Mouse (Mus musculus): ENCODE measurements at regions not wholly inside any gene's neighbourhood (a gene's known extent, or its start where the extent isn't known, plus 50 kb on each side); places are given as distances from the start of the nearest gene placed in this dataset.

- no peak for DNase-seq
Measured at GRCm38 (mm10) chr1:97555565-97555955, 106.3 kb downstream of the D1Ertd622e start.

DNA sequence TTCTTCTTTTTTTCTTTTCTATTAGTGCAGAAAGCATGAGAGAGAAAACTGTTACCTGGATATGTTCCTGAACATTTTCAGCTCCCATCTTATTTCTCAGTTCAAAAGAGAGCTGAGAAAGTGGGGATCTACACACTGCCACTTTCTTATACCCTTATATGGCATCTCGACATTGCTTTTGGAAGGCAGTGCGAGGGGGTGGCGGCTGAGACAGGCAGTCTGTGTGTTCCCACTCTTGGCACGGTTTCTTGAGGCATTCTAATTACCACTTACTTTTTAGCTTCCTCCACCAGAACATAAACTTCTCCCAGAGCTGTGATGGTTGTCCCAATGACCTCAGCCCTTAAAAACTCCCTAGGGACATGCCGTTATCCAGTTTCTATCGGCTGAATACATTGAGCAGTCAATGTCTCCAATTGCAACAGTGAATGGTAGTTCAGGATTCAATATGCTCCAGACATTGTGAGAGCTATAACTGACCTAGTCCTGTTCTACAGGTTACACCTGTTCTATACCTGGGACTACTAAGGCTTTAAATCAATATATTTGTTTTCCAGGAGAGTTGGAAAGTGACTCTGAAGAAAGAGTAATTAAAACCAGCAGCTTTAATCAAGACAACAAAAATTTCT is 106.8 kb downstream of the D1Ertd622e start:
- DNase-seq = no peak

DNA sequence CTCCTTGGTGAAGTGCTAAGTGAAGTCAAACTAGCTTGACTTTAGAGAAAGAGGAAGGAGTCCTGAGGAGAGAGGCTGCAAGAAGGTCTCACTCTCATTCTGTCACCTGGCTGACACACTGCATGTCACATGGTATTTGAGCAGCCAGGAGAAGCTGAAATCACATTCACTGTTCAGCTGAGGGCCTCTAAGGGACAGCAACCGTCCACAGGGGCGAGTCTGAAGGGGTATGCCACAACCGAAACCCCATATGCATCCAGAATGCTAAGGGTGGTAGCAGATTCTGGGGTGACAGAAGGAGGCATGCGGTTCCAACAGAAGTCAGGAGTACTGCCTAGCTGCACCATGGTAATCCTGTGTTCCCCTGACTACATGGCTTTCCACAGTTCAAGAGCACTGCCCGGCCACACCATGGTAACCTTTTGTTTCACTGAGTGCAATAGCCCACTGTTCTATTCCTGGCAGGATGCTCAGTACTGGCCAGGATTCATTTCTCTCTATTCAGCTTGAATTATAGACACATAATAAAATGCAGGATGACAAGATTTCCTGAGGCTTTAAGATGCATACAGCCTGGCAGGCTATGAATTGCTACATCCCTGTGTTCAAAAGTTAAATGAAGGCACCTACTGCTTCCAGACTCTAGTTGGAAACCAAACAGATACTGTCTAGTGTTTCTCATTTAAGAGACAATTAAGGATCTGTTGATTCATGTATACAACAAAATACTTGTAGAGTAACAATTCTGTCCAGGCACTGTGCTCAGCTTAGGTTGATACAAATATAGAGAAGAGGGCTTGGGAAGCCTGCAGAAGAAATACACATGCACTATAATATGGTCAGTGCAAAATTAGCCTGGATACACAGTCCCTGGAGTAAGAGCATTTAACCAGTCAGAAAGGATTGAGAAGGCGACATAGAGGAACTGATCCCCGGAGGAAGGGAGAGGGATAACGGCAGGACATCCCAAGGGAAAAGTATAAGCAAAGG is 108.1 kb downstream of the D1Ertd622e start:
- DNase-seq = no peak

DNA sequence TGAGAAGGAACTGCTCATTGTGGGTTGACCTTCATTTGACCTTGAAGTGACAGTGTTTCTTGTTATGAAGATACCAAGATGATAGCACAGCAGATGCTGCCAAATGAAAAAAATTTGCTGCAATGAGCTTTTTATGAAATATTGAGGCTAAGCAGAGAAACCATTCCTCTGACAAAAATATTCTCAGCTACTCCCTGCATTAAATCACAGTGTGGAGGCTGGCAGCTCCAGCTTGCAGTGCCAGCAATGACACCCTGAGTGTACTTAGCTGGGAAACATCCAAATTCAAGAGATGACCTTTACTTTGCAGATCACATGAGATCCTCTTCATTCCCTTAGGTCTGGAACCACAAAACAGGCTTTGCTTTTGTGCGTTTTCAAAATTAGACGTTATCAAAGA is 109.0 kb downstream of the D1Ertd622e start:
- no peak for DNase-seq

DNA sequence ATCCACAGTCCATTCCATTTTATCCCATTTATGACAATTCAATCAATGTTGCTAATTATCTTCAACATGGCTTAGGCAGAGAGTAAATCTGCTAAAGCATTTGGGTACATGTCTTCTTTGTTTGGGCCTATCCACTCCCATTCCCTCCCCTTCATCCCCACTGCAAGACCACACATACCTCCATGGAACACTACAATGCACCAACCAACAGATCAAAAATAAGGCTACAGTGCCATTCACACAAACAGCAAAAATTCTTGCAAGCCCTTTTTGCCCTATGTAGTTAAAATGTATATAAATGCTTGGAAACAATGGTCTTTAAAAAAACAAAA is 120.7 kb downstream of the D1Ertd622e start:
- no peak for DNase-seq

GRCm38 (mm10) chr1:97540291-97541161 is 121.3 kb downstream of the D1Ertd622e start:
- DNase-seq = no peak

DNA sequence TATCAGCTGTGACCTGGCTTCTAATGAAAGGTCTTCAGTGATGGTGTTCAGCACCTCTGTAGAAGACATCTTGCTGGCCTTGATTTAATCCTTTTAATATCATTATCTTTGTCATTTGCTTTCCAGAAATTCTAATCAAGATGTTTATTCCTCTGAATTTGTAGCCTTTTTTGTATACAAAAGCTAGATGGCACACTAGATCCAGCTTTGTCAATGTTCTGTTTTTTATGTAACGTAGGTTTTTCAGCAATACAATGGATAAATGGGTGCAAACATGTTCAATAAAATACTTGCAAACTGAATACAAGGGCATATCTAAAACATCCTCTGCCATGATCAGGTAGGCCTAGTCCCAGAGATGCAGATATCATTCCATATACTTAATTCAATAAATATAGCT is 165.0 kb downstream of the D1Ertd622e start:
- peak in 1 of 2 experiments; percentile 6 for DNase-seq

DNA sequence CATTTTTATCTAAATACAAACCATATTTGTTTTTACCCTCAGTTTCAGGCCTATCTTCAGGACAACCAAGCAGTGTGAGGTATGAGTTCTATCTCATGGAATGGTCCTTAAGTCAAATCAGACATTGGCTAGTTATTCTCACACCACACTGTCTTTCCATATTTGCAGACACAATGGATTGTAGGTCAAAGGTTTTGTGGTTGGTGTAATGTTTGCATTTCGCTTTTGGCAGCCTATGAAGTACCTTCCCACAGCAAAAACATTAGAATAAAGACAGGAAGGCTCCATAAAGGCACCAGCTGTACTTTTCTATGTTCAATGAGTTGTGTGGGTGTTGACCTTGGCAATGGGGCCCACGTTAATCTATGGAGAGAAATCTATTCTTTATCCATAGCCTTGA is 182.0 kb downstream of the D1Ertd622e start:
- no peak for DNase-seq
